Mouse (Mus musculus) kidney, postnatal 25 days (tissue): ENCODE results near the gene Grk3.

Source experiments
- DNase-seq, 2 experiments: peaks; one replicate each; pipeline ENCODE4 v3.0.0; 2021; ENCODE audit warnings: mixed read lengths in 2 of 2

Grk3 gene

GRCm38 (mm10) chr5:113008496-113008895 lies 7.1 kb downstream of the Grk3 start:
- DNase-seq: no peak

DNA sequence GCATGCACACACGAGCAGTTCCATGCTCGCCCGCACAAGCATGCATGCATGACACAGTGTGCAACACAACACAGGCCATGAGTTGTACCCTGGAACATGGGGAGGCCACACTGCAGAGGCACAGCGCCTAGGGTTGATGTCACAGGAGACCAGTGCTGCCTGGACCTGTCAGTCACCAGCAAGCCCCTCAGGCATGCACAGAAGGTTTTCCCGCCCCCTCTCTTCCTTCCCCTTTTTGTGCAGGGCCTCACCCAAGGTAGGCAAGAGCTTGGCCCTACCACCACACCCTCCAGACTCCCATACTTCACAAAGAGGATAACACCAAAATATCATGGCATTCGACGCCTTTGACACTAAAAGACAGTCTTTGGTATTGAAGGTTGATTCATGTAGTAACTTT lies 8.6 kb downstream of the Grk3 start:
- DNase-seq: no peak

- DNase-seq: no peak
Measured at GRCm38 (mm10) chr5:113005941-113006391, 9.6 kb downstream of the Grk3 start.

GRCm38 (mm10) chr5:113002821-113003380 lies 12.7 kb downstream of the Grk3 start:
- DNase-seq: peak in 1 of 2 experiments; percentile 51

DNA sequence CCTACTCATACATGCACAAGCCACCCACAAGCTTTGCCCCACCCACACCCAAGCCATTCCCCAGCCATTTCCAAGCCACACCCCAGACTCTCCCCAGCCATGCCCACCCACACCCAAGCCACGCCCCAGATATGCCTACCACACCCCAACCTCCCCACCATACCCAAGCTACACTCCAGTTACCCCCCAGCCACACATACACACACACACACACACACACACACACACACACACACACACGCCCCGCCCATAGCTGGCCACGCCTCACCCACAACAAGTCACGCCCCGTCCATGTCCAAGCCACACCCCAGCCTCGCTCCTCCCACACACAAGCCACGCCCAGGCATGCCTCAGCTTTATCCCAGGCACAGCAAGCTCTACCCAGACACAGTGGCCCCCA lies 16.4 kb downstream of the Grk3 start:
- no peak for DNase-seq

- DNase-seq: no peak
Measured at GRCm38 (mm10) chr5:112997516-112998186, 17.9 kb downstream of the Grk3 start.

DNA sequence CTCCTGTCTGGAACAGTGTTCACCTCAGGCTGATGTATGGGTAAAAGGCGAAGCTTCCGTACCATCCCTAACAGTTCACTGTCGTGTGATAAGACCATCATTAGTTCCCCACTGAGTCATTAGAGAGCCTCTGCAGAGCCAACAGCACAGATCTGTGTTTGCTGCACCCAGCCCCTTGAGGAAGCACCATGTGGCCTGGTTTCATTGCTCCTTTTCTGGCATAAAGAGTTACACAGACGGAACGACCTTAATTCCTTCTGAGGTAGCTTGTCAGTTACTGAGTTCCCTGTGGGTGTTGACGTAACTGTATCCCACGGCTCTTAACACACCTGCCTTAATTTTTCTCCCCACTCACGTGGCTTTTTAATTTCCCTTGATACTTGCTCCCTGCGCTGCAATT lies 24.3 kb downstream of the Grk3 start:
- DNase-seq: no peak

DNA sequence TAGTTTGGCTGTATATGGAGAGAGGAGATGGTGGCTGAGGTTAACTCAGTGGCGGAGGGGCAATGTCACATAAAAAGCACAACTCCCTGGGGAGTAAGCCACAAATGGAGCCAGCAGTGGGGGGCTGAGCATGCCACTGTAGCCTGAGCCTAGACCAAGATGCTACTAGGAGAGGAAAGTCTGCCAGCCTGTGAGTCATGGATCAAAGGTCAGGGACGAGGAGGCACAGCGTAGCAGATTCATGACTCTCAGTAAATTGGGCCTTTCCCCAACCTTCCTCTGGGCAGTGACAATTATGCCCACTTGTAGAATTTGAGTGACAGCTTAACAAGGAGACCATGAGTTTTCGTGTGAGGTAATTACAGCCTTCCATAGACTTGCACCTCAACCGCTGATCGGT lies 33.7 kb downstream of the Grk3 start:
- DNase-seq: peak; percentile 46 to 56

- DNase-seq: no peak
Measured at GRCm38 (mm10) chr5:112979710-112980109, 35.9 kb downstream of the Grk3 start.

- no peak for DNase-seq
Measured at GRCm38 (mm10) chr5:112979195-112979594, 36.4 kb downstream of the Grk3 start.

- DNase-seq: no peak
Measured at GRCm38 (mm10) chr5:112977089-112977488, 38.5 kb downstream of the Grk3 start.

DNA sequence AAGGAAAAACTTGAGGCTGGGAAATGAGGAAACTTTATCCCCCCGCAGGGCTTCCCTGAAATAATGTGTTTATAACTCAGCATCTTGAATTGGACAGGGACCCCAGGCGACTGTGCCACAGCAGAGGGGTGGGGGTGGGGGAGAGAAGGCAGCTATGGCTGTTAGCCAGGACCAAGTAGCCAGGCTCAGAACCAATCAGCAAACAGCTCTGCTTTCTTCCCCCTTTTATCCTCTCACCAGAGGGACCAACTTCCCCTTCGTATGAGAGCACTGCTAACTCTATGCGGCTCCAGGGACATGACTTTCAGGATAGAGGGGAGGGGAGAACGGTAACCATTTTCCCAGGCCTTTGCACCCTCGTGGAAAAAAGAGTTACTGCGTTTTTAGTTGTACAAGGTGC lies 42.0 kb downstream of the Grk3 start:
- no peak for DNase-seq

GRCm38 (mm10) chr5:112972297-112972696 lies 43.3 kb downstream of the Grk3 start:
- peak in 1 of 2 experiments; percentile 21 for DNase-seq

DNA sequence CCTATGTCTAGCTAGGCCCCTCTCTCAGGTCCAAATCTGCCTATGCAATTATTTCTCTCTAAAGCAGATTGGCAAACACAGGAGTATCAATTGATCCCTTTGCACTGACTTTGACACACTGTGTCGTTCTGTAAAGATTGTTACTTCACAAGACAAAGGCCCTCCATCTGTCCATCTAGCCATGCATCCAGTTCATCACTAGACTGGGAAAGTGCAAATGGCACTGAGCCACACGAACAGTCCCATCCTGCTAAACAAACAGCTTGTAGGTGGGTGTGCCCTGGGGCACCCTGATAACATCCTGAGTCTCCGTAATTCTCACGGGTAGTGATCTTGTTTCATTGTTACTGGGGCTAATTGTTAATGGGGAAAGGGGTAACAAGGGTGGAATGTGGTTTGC lies 52.1 kb downstream of the Grk3 start:
- no peak for DNase-seq

GRCm38 (mm10) chr5:112962166-112962565 lies 53.4 kb downstream of the Grk3 start:
- no peak for DNase-seq

DNA sequence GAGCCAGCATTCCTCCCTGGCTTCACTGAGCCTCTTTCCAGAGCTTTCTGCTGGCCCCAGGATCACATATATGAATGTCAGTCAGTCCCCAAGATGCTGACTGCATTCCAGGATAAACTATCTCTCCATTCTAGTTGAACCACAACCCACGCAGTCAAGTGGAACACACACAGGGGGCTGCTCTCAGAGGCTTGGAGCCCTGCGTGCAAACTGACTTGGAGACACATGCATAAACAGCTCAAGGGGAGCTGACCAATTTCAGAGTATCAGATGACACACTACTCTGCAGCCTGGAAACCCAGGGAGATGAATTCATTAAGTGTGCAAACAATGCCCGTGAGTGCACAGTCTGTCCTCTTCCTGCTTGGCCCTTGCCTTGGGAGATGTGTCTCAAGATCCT lies 54.7 kb downstream of the Grk3 start:
- DNase-seq: no peak

DNA sequence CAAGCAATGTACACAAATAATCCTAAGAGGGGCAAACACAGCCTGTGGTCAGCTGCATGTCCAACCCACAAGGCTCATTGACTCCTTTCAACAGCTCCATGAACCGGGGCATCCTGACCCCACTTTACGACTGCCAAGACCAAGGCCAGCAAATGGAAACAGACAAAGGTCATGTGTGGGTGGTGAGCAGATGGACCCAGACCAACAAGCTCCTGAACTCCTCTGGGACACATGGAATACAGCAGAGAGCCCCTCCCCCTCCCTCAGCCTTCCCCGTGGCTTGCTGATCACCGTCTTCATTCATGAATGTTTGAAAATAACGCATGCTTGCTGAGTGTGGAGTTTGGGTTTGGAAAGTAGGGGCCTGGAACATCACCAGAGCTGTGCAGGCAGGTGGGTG lies 57.3 kb downstream of the Grk3 start:
- DNase-seq: peak; percentile 54 to 58

- no peak for DNase-seq
Measured at GRCm38 (mm10) chr5:112956841-112957240, 58.8 kb downstream of the Grk3 start.

- no peak for DNase-seq
Measured at GRCm38 (mm10) chr5:112956368-112956767, 59.2 kb downstream of the Grk3 start.

DNA sequence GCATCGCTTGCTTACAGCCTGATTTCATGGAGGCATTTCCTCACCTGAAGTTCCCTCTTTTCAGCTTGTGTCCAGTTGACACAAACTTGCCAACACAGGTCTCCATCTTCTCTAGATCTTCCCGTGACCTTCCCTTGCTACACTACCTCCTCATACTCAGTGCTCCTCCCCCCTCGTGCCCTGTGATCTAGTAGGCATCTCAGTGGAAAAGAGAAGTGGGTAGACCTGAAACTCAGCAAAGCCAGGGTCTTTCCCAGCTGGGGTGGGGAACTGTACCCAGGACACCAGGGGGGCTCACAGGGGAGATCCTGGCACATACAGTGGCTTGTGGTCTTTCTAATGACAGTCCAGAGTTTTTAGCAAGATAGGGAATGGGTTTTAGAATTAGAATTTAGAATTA lies 64.7 kb downstream of the Grk3 start:
- no peak for DNase-seq

- DNase-seq: no peak
Measured at GRCm38 (mm10) chr5:112945925-112946324, 69.7 kb downstream of the Grk3 start.

GRCm38 (mm10) chr5:112942244-112942643 lies 73.3 kb downstream of the Grk3 start:
- no peak for DNase-seq

DNA sequence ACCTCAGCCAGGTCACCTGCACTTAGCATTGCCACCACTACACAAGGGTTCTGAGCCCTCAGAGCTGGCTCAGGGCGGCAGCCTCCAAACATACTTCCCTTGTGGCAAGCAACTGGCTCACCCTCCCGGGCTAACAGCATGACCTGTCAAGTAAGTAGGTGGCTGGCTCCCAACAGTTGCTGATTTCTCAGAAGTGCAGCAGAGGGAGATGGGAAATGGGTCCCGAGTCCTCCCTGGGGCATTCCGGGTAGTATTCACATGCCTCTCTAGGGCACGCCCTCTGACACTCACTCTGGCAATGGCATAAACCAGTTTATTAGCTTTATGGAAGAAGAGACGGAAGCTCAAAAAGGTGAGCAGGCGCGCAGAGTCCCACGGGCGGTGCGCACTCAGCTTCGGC lies 74.6 kb downstream of the Grk3 start:
- no peak for DNase-seq

- DNase-seq: no peak
Measured at GRCm38 (mm10) chr5:112936632-112937031, 79.0 kb downstream of the Grk3 start.

DNA sequence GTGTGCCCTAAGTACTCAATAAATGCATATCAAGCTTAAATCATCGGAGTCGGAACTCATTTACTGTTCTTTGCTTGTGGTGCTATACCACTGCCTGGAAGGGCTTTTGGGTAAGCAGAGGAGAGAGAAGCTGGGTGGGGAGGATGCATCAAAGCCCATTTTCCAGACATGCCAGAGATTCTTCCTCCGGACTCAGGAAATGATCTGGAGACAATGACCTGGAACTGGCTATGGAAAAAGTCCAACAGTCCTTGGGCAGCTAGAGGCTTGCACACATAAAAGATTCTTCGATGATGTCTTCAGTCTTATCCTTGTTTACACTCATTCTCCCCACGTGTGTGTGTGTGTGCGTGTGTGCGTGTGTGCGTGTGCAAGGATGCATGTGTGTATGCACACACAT lies 80.2 kb downstream of the Grk3 start:
- peak in 1 of 2 experiments; percentile 22 for DNase-seq
